Mouse (Mus musculus) midbrain, postnatal 0 days (tissue): ENCODE results near the gene Cdk14. TPM values are rescaled to one million over a fixed set of nuclear protein-coding genes. Genes with fewer than 3 reads are reported as not detected.

Experiments
- ATAC-seq: fragments of 200-750 bp; cut with Nextera tagmentation; 2 replicates; pipeline ENCODE4 v1.8.0; 2017; ENCODE audit warnings: moderate number of reproducible peaks, mild to moderate bottlenecking, moderate TSS enrichment, moderate library complexity; ENCODE audit not compliant: low FRiP score
- DNase-seq: peaks from one replicate; pipeline ENCODE4 v3.0.0-alpha.2; 2015; ENCODE audit warnings: low spot score
- H3K27ac ChIP-seq: fragments of 300-500 bp; sonication (generic); 2 replicates; pipeline ENCODE4 v1.5.1; 2014; ENCODE audit warnings: low read depth, mild to moderate bottlenecking, low read length, mixed read lengths
- H3K27me3 ChIP-seq: fragments of 300-500 bp; sonication (generic); 2 replicates; pipeline ENCODE4 v1.6.1; 2014; ENCODE audit warnings: low read length, control low read depth, mixed read lengths; ENCODE audit not compliant: insufficient read depth
- H3K36me3 ChIP-seq: fragments of 300-500 bp; sonication (generic); 2 replicates; pipeline ENCODE4 v1.6.1; 2014; ENCODE audit warnings: low read length, control low read depth, mixed read lengths; ENCODE audit not compliant: insufficient read depth
- H3K4me1 ChIP-seq: fragments of 300-500 bp; sonication (generic); 2 replicates; pipeline ENCODE4 v1.6.1; 2014; ENCODE audit warnings: mild to moderate bottlenecking, control low read depth, antibody characterized with exemption, low read length, mixed read lengths; ENCODE audit not compliant: insufficient read depth
- H3K4me2 ChIP-seq: fragments of 300-500 bp; sonication (generic); 2 replicates; pipeline ENCODE4 v1.6.1; 2014; ENCODE audit warnings: low read depth, mild to moderate bottlenecking, low read length, mixed read lengths; ENCODE audit not compliant: poor library complexity, severe bottlenecking
- H3K4me3 ChIP-seq: fragments of 300-500 bp; sonication (generic); 2 replicates; pipeline ENCODE4 v1.5.1; 2014; ENCODE audit warnings: low read depth, mild to moderate bottlenecking, low read length, moderate library complexity
- H3K9ac ChIP-seq: fragments of 300-500 bp; sonication (generic); replicated peaks from 2 replicates; pipeline ENCODE4 v1.6.1; 2014; ENCODE audit warnings: mild to moderate bottlenecking, low read length, moderate library complexity, mixed read lengths; ENCODE audit not compliant: poor library complexity, severe bottlenecking
- H3K9me3 ChIP-seq: fragments of 300-500 bp; sonication (generic); 2 replicates; pipeline ENCODE4 v1.6.1; 2016; ENCODE audit warnings: low read length, control low read depth
- CTCF ChIP-seq: IDR thresholded peaks from 2 replicates; pipeline ENCODE4 v1.5.1; 2016; ENCODE audit warnings: antibody characterized with exemption, mild to moderate bottlenecking
- WGBS: fragments of 180-500 bp; shearing (Covaris S2); extraction: QIAGEN DNeasy Blood & Tissue Kit; methylation state at CpG from one replicate; pipeline ENCODE4 v1.1.7; 2014; 5-methylcytosine and 5-hydroxymethylcytosine counted together
- polyA plus RNA-seq: library from polyadenylated mRNA; unstranded; fragments of >200 nt; fragmentation: Nextera tagmentation; extraction: Ambion mirVana; gene quantifications from 2 replicates; pipeline ENCODE4 v1.2.1, GENCODE M21; 2015
- total RNA-seq: library from RNA; depleted of rRNA; stranded (reverse); fragments of >200 nt; gene quantifications from 2 replicates; pipeline ENCODE4 v1.2.3, GENCODE M21; 2014

The Cdk14 gene
- total and polyA plus RNA-seq, 2 experiments from 2014 or later, result 45.6 to 84.4 TPM

- 26% methylated on average over 13 of the region's 13 CpGs for whole genome bisulfite sequencing
- Histone ChIP-seq H3K36me3 (no peaks in the 10 kb centered on the region), H3K4me2 (no peak overlapping the region), H3K4me3 (no peak overlapping the region), H3K4me1 (no peaks in the 10 kb centered on the region), H3K9ac (no peak overlapping the region), H3K27me3 (no peaks in the 10 kb centered on the region), H3K27ac (peak overlapping the region; percentile 58; the same call in 1 of the 2 replicates), H3K9me3 (no peaks in the 10 kb centered on the region)
- peak; percentile 35 for DNase-seq
- ATAC-seq, result peak; percentile 85
- no peak for TF ChIP-seq CTCF
These were observed 607.9 kb downstream of the Cdk14 start for GRCm38 (mm10) chr5:4812036-4812729.

- H3K4me1 ChIP-seq, result no peaks in the 10 kb centered on the region
- WGBS, result 61% methylated on average over 4 of the region's 4 CpGs
- H3K4me2 ChIP-seq, result no peak overlapping the region
- TF ChIP-seq CTCF, result no peak
- H3K27me3 ChIP-seq, result no peaks in the 10 kb centered on the region
- no peak overlapping the region for H3K27ac ChIP-seq
- H3K9me3 ChIP-seq, result no peaks in the 10 kb centered on the region
- no peak for ATAC-seq
- no peak overlapping the region for H3K9ac ChIP-seq
- H3K4me3 ChIP-seq, result no peak overlapping the region
- DNase-seq, result no peak
- no peaks in the 10 kb centered on the region for H3K36me3 ChIP-seq
These were observed 614.9 kb downstream of the Cdk14 start for GRCm38 (mm10) chr5:4805228-4805627.

GRCm38 (mm10) chr5:4803708-4804107 lies 616.4 kb downstream of the Cdk14 start:
- no peak overlapping the region for H3K4me2 ChIP-seq
- ATAC-seq (no peak), DNase-seq (no peak)
- no peak overlapping the region for H3K27ac ChIP-seq
- no peaks in the 10 kb centered on the region for H3K9me3 ChIP-seq
- H3K9ac ChIP-seq, result no peak overlapping the region
- no peaks in the 10 kb centered on the region for H3K4me1 ChIP-seq
- no peak overlapping the region for H3K4me3 ChIP-seq
- TF ChIP-seq CTCF, result no peak
- H3K36me3 ChIP-seq, result no peaks in the 10 kb centered on the region
- no peaks in the 10 kb centered on the region for H3K27me3 ChIP-seq
- 79% methylated on average over 5 of the region's 5 CpGs for WGBS

- Histone ChIP-seq H3K4me1 (no peaks in the 10 kb centered on the region), H3K27ac (no peak overlapping the region), H3K9me3 (no peaks in the 10 kb centered on the region), H3K9ac (no peak overlapping the region), H3K4me3 (no peak overlapping the region), H3K36me3 (no peaks in the 10 kb centered on the region), H3K27me3 (no peaks in the 10 kb centered on the region), H3K4me2 (no peak overlapping the region)
- no peak for ATAC-seq
- DNase-seq, result no peak
- TF ChIP-seq CTCF, result no peak
These were observed 618.1 kb downstream of the Cdk14 start for GRCm38 (mm10) chr5:4801971-4802370.

- Histone ChIP-seq H3K27me3 (no peaks in the 10 kb centered on the region), H3K4me3 (no peak overlapping the region), H3K36me3 (no peaks in the 10 kb centered on the region), H3K27ac (no peak overlapping the region), H3K4me2 (no peak overlapping the region), H3K9ac (no peak overlapping the region), H3K9me3 (no peaks in the 10 kb centered on the region), H3K4me1 (no peaks in the 10 kb centered on the region)
- DNase-seq (peak; percentile 36), ATAC-seq (no peak)
- WGBS, result 25% methylated on average over 8 of the region's 8 CpGs
- TF ChIP-seq CTCF, result no peak
These were observed 618.8 kb downstream of the Cdk14 start for GRCm38 (mm10) chr5:4801096-4801850.

- H3K36me3 ChIP-seq, result no peaks in the 10 kb centered on the region
- no peak overlapping the region for H3K4me3 ChIP-seq
- ATAC-seq (no peak), DNase-seq (no peak)
- WGBS, result 74% methylated on average over 3 of the region's 3 CpGs
- H3K4me2 ChIP-seq, result no peak overlapping the region
- H3K9ac ChIP-seq, result no peak overlapping the region
- H3K27me3 ChIP-seq, result no peaks in the 10 kb centered on the region
- no peak overlapping the region for H3K27ac ChIP-seq
- no peaks in the 10 kb centered on the region for H3K9me3 ChIP-seq
- no peaks in the 10 kb centered on the region for H3K4me1 ChIP-seq
- TF ChIP-seq CTCF, result no peak
These were observed 628.9 kb downstream of the Cdk14 start for GRCm38 (mm10) chr5:4791219-4791618.
